Mouse (Mus musculus) left cerebral cortex, adult 9 months (tissue): Measurements from ENCODE around the gene Arhgef3.
"Not testable (repeated sequence)": the region's sequence is repeated elsewhere in the genome, so short reads cannot be mapped to it uniquely, and the experiment has no call there.

Experiments
- DNase-seq, 2 experiments: peaks; one replicate each; pipeline ENCODE4 v3.0.0; 2022; ENCODE audit warnings: low spot score in 2 of 2

The Arhgef3 gene

GRCm38 (mm10) chr14:27192450-27192849 is 77.8 kb downstream of the Arhgef3 start:
- no peak for DNase-seq

DNA sequence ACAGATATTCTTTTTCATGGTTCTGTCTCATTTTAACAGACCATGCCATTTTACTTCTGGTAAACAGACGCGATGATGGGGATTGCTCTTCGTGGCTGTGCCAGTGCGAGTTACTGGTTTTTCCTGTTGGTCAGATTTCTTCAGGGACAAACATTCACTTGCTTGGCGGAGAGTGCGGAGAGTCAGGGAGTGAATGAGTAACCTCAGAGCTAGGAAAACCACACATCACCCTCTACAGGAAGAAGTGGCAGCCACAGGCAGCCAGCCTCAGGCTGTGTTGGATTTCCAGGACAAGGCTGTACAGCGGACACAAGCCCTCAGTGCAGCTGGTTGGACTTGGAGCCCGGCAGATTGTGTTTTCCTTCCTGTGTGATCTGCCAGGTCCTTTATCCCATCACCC is 82.3 kb downstream of the Arhgef3 start:
- no peak for DNase-seq

DNA sequence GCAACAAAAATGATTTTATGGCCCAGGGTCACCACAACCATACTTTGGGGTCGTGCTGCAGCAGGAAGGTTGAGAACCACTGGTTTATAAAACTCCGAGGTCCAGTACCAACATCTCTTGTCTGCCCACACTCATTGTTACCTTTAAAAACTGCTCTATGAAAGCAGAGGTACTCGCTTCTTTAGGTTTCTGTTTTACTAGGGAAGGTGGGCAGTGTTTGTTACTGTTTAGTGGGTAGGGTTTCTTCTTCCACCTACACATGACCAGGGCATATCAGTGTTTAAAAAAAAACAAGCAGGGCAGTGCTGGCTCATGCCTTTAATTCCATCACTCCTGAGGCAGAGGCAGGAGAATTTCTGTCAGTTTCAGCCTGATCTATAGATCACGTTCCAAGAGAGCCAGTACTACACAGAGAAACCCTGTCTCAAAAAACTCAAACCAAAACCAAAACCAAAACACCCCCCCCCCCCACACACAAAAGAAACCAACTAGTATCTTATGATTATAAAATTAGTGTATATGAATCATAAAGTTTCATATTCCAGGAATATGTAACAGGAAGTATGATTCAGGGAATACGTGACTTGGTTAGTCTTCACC is 83.9 kb downstream of the Arhgef3 start:
- no peak for DNase-seq

GRCm38 (mm10) chr14:27199119-27199518 is 84.4 kb downstream of the Arhgef3 start:
- peak in 1 of 2 experiments; percentile 43 for DNase-seq

GRCm38 (mm10) chr14:27199870-27200269 is 85.2 kb downstream of the Arhgef3 start:
- DNase-seq, result no peak

DNA sequence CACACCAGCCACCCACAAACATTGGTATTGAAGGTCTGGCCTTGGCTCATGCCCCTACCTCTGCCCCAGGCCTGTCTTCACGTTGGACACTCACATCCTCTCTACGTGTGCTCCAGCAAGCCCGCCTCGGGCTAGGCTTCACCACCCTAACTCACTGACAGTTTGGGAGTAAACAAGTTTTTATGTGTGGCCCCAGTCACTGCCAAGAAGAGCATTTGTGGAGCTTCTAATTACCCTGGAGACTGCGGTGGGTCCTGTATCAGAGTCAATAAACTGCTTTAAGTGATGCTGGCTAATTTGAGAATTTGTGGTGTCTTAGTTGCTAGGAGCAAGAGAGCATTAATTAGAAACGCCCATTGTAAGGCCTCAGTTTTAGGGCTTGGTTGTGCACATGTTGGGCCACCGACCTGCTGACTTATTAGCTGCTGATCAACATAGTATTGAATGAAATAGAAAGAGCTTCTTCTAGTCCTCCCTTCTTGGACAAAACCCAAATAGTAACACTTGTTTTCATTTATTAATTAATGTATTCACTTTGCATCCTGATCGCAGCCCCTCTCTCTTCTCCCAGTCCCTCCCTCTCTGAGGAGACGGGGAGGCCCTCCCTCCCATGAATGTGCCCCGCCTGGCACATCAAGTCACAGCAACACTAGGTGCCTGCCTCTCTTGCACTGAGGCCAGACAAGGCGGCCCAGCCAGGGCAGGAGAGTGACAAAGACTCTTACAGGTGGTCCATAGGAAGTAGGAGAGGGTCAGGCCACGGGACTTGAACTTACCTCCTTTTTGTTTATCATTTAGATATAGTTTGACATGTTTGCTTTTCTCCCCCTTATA is 86.3 kb downstream of the Arhgef3 start:
- DNase-seq, result no peak

DNA sequence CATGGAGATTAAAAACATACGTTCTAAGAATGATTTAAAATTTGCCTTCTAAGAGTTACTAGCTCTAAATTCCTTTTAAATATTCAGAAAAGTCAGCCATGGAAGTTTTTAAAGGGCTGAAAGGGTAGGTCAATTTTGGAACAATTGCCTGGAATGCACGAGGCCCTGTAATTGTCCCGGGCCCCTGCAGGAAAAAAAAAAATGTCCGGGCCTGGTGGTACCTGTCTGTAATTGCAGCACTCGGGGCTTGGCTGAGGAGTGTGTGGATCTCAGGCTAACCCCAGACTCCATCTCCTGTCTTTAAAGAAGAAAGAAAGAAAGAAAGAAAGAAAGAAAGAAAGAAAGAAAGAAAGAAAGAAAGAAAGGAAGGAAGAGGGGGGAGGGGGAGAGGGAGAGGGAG is 87.1 kb downstream of the Arhgef3 start:
- DNase-seq, result no peak

- no peak for DNase-seq
Measured at GRCm38 (mm10) chr14:27204704-27205103, 90.0 kb downstream of the Arhgef3 start.

GRCm38 (mm10) chr14:27206443-27206842 is 91.7 kb downstream of the Arhgef3 start:
- DNase-seq, result no peak

DNA sequence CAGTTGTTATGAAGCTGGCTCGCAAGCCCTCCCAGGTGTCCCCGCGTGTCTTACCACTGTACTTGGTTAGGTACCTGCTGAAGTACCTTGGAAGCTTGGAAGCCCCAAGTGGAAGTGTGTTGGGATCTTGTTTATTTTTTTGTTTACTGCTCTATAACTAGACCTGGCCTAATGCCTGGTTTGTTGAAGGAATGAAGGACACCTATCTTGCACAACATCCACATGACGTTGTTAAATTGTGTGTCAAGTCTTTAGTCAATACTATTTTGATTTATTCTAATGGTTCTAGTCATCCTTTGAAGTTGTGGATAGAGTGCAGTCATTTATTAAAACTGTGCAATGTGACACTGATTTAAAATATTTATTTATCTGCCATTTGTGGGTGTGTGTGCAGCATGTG is 94.8 kb downstream of the Arhgef3 start:
- no peak for DNase-seq

- DNase-seq, result not testable (repeated sequence)
Measured at GRCm38 (mm10) chr14:27210801-27211200, 96.1 kb downstream of the Arhgef3 start.

DNA sequence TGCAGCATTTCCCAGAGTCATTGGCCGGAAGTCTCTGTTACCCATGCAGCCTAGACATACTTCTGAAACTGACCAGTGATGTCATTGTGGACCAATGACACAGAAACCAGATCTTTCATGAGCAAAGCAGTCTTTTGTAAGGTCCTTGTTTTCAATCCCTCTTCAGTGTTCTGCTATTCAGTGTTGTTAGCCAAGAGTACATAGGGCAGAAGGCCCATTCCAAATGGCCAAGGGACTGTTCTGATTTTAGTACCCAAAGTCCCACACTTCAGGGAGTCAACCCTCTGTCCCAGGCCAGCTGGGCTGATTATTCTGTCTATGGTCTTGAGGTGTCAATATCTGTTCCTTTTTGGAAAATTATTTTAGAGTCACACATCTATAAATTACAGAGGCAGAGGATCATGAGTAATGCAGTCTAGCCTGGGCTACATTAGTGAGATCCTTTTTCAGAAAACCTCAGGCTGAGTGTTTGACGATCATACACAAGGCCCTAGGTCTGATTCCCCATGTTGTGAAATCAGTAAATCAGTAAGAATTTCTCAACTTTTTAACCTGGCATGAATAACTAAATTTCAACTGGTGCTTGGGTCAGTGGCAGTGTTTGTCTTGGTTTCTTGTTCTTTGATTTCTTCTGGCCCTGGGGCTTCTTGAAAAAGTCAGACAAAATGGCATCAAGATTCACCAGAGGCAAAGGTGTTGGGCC is 97.2 kb downstream of the Arhgef3 start:
- no peak for DNase-seq

- DNase-seq, result no peak
Measured at GRCm38 (mm10) chr14:27214232-27214631, 99.5 kb downstream of the Arhgef3 start.

DNA sequence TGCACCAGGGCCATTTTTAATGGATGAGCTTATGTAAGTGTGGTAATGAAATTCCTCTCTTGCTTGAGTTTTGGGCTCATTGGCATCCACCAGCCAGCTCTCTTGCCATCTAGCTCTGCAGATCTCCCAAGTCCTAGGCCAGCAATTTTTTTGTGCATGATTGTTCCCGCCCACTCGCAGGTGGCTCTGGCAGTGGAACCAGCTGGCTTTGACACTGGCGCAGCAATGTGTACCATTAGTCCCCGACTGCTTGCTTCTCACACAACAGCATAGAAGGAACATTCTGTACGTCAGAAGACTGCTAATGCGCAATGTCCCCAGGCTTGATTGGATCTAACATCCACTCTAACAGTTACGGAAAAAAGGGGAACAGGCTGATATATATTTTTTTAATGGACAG is 105.0 kb downstream of the Arhgef3 start:
- peak; percentile 68 to 91 for DNase-seq

- no peak for DNase-seq
Measured at GRCm38 (mm10) chr14:27220297-27220696, 105.6 kb downstream of the Arhgef3 start.

DNA sequence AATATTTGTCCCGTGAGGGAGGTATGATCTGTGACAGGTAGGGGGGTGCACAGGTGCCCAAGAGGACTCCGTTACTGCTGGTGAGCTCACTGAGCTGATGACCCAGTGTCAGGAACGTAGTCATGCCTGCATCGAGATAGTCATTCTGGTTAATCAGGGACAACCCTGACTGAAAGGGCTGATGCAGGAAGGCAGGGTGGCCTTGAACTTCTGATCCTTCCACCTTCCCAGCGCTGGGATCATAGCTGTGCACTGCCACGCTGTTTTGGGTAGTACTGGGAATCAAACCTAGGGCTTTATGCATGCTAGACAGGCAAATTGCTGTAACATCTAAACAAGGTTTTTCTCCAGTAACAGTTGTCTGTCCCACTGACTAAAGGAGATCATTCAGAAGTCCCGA is 109.9 kb downstream of the Arhgef3 start:
- DNase-seq, result no peak

DNA sequence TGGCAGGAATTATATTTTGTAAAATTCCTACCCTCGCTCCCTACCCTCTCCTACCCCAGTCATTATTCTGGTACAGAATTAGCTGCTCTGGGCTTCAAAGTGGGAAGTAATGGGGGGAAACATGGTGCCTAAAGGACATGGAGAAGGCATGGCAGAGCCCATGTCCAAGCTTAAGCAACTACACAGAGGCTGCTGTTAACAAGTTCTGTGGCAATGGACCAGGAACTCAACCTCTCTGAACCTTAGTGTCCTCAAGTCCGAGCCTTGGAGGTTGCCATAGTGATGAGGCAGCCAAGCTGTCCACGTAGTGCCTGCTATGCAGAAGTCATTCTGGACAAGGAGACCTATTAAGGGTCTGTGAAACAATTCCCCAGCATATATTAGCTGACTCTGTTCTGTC is 111.6 kb downstream of the Arhgef3 start:
- no peak for DNase-seq

GRCm38 (mm10) chr14:27228288-27228687 is 113.6 kb downstream of the Arhgef3 start:
- DNase-seq, result peak in 1 of 2 experiments; percentile 25

DNA sequence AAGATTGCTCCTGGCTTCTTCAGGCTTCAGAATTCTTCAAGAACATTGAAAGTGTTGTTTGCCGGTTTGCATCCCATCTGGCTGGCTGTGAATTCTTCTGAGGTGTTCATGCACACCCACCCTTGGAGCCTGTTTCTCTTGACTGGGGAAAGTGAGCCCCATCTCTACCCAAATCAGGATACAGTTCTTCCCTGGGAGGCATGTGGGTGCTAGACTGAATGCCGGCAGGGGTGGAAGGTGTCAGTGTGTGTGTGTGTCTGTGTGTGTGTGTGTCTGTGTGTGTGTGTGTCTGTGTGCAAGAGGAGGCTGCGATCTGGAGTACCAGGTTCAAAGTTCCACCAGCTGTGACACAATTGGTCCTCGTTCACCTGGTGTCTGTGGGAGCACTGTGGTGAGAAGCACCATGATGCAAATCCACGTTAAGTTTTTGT is 114.3 kb downstream of the Arhgef3 start:
- DNase-seq, result peak; percentile 62 to 79

DNA sequence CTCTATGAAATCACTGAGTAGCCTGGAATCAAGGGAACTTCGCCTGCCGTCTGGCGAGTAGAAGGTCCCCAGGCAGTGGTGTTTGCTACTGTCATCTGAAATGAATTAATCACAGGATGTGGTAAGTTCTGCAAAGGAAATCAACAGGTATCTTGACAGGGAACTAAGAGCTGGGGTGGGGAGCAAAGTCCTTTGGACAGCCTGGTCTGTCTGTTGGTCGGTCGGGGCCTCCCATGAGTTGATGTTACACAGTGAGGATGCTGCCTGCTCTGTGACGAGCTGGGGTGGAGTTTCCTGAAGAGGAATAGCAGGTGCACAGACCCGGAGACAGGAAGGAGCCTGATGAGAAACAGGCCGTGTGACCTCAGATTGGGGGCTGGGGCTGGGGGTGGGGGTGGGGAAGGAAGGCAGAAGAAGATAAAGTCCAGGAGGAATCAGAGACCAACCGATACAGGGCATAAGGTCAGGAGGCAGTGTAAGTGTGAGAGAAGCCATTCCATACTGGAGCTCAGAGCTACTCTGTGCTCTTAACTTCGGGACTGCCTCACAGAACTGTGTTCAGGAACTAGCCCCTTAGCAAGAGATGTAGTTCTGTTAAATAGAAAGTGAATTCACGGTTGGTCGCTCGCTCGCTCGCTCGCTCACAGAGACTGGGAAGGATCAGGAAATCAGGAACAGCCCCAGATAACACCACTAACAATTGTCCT is 114.9 kb downstream of the Arhgef3 start:
- no peak for DNase-seq

GRCm38 (mm10) chr14:27230262-27231022 is 115.7 kb downstream of the Arhgef3 start:
- DNase-seq, result no peak
